Mouse (Mus musculus) left cerebral cortex, postnatal 14 days (tissue): ENCODE results near the gene Ldb3. TPM values are rescaled to one million over a fixed set of nuclear protein-coding genes. Genes with fewer than 3 reads are reported as not detected.

ENCODE experiments used
- DNase-seq, 2 experiments: peaks; one replicate each; pipeline ENCODE4 v3.0.0; 2021 to 2022; ENCODE audit warnings: low spot score in 2 of 2, mixed read lengths in 1 of 2
- intact Hi-C: fragments of 180-260 bp; cut with DNase I; formaldehyde crosslinking; loops from one replicate; pipeline ENCODE4 v1.15.1; 2025
- total RNA-seq, 2 experiments: library from RNA; stranded (reverse); gene quantifications; 2 replicates each; pipeline ENCODE4 v1.2.3; 2021

The Ldb3 gene
- total RNA-seq, 2 experiments from 2014 or later: 1.3 to 1.6 TPM

DNA sequence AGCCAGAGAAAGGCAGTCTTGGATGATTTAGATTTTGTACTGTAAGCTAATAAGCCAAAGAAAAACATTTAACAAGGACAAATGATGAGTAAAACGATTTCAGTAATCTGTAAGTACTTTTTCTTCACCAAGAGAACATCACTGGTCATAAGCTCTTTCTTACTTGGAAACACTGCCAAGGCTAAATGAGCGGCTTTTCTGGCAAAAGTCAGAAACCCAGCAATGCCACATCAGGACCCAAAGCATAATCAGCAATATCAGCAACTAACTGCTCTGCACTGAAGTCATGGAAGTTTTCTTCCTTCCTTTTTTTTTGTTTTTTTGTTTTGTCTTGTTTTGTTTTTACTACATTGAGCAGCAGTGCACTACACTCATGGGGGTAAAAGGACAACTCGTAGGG is 91.1 kb downstream of the Ldb3 start:
- DNase-seq: no peak
- intact Hi-C loops: no loop called here

GRCm38 (mm10) chr14:34493682-34494081 is 94.8 kb downstream of the Ldb3 start:
- intact Hi-C loops: no loop called here

DNA sequence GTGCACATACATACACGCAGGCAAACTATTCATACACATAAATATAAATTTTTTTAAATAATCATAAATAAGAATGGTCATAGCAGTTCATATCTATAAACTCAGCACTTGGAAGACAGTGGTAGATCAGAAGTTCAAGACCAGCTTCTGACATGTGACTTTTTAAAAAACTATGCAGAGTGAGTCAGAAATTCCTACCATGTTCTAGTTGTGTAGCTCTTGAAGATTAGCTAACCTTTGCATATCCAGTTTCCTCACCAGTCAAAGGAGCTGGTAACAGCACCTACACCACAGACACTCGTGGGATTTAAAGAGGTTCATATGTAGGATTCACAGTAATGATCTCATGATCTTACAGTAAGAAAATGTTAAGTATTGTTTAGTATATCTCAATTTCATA is 95.8 kb downstream of the Ldb3 start:
- DNase-seq: no peak
- intact Hi-C loops: no loop called here

More at GRCm38 (mm10) chr14:34493682-34494081, 94.8 kb downstream of the Ldb3 start:
- no peak for DNase-seq

DNA sequence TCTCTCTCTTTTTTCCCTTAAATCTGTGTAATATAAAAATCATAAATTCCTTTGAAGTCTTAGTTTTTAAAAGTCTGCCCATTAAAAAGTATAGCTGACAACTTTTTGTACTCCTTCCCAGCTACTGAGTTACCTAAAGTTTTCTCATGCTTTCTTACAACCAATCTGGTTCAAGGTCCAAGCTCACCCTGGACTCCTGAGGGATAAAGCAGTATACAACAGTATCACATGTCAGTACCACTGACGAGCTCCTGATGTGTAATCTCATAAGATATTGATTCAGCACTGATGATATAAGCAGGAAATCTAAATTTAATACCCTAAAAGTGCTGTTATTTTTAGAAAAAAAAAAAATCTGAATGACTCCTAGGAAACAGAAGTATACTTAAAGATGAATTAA is 97.5 kb downstream of the Ldb3 start:
- DNase-seq: no peak
- intact Hi-C loops: no loop called here

DNA sequence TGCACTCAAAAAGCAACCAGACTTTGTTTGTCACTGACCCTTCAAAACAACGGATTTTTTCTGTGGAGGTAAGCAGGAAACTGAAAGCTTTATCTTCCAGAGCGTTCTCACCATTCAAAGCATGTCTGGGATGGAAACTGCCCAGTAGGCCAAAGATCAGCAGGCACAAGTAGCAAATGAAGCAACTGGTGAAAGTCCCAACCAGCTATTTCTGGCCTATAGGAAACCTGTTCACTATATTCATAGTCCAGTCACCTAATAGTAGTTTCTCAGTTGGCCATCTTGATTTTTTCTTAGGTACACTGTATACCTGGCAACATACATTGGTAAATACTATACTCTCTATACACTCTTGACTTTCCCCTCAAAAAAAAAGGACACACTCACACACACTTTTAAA is 98.6 kb downstream of the Ldb3 start:
- intact Hi-C loops: no loop called here
- DNase-seq: no peak

GRCm38 (mm10) chr14:34486169-34486568 is 102.3 kb downstream of the Ldb3 start:
- DNase-seq: no peak
- intact Hi-C loops: no loop called here

GRCm38 (mm10) chr14:34483469-34484341 is 104.8 kb downstream of the Ldb3 start:
- DNase-seq: no peak
- intact Hi-C loops: no loop called here

Other genes with a start within 250 kb of the Ldb3 start
- gene Fam25c, start 233.2 kb downstream of the Ldb3 start, total RNA-seq: not detected
- 1 to 10 TPM; 2.2 to 2.7 TPM for gene Sncg, start 213.9 kb downstream of the Ldb3 start, total RNA-seq
- 1 to 10 TPM; 4.2 to 4.6 TPM for gene Mmrn2, start 213.2 kb downstream of the Ldb3 start, total RNA-seq
- 10 to 100 TPM; 31.0 to 34.5 TPM for gene Bmpr1a, start 85.3 kb downstream of the Ldb3 start, total RNA-seq
- not detected for gene 9230112D13Rik, start 65.9 kb downstream of the Ldb3 start, total RNA-seq
- not detected for gene Opn4, start 11.5 kb upstream of the Ldb3 start, total RNA-seq
- gene Wapl, start 85.2 kb upstream of the Ldb3 start, total RNA-seq: 10 to 100 TPM; 34.8 to 35.6 TPM
- 10 to 100 TPM; 44.9 to 47.4 TPM for gene Grid1, start 231.4 kb upstream of the Ldb3 start, total RNA-seq